Mouse (Mus musculus) adrenal gland, adult 2 months (tissue): ENCODE results near the gene Cox8a. TPM values are rescaled to one million over a fixed set of nuclear protein-coding genes. Genes with fewer than 3 reads are reported as not detected.

ENCODE experiments used
- polyA plus RNA-seq: library from polyadenylated mRNA; depleted of rRNA; stranded (reverse); fragments of >200 nt; gene quantifications from 2 replicates; pipeline ENCODE4 v1.2.3, GENCODE M21; 2012; rRNA removed
- total RNA-seq, 2 experiments: library from RNA; stranded (reverse); gene quantifications; 2 replicates each; pipeline ENCODE4 v1.2.3; 2021

Gene Cox8a
- total and polyA plus RNA-seq, 3 experiments: 1,087 to 2,774 (median 1,191) TPM

Other genes starting within 250 kb of the Cox8a start
- 100 to 1,000 TPM; 123 to 288 TPM for gene Ppp1r14b, start 242.6 kb downstream of the Cox8a start, total RNA-seq
- gene Ppp1r14b, start 242.6 kb downstream of the Cox8a start, polyA plus RNA-seq: 156 and 181 TPM in 2 replicates
- 10 to 100 TPM; 34.1 to 47.8 TPM for gene Plcb3, start 241.1 kb downstream of the Cox8a start, total RNA-seq
- gene Plcb3, start 241.1 kb downstream of the Cox8a start, polyA plus RNA-seq: 69.1 and 87.1 TPM in 2 replicates
- gene Fkbp2, start 237.1 kb downstream of the Cox8a start, total RNA-seq: 100 to 1,000 TPM; 110 to 119 TPM
- 31.3 and 35.4 TPM in 2 replicates for gene Fkbp2, start 237.1 kb downstream of the Cox8a start, polyA plus RNA-seq
- gene Vegfb, start 230.0 kb downstream of the Cox8a start, total RNA-seq: 100 to 1,000 TPM; 109 to 131 TPM
- gene Vegfb, start 230.0 kb downstream of the Cox8a start, polyA plus RNA-seq: 149 and 263 TPM in 2 replicates
- 10 to 100 TPM; 42.6 to 50.7 TPM for gene Dnajc4, start 225.0 kb downstream of the Cox8a start, total RNA-seq
- 43.0 and 47.5 TPM in 2 replicates for gene Dnajc4, start 225.0 kb downstream of the Cox8a start, polyA plus RNA-seq
- gene Nudt22, start 221.5 kb downstream of the Cox8a start, total RNA-seq: 10 to 100 TPM; 28.3 to 40.7 TPM
- gene Nudt22, start 221.5 kb downstream of the Cox8a start, polyA plus RNA-seq: 122 and 130 TPM in 2 replicates
- 10 to 100 TPM; 11.5 to 16.3 TPM for gene Trpt1, start 221.5 kb downstream of the Cox8a start, total RNA-seq
- gene Trpt1, start 221.5 kb downstream of the Cox8a start, polyA plus RNA-seq: 18.1 and 20.3 TPM in 2 replicates
- gene Fermt3, start 198.1 kb downstream of the Cox8a start, total RNA-seq: 1 to 10 TPM; 6.7 to 7.1 TPM
- gene Fermt3, start 198.1 kb downstream of the Cox8a start, polyA plus RNA-seq: 10.4 and 10.8 TPM in 2 replicates
- gene Stip1, start 177.6 kb downstream of the Cox8a start, total RNA-seq: 100 to 1,000 TPM; 175 to 323 TPM
- 22.8 and 43.0 TPM in 2 replicates for gene Stip1, start 177.6 kb downstream of the Cox8a start, polyA plus RNA-seq
- gene Macrod1, start 160.8 kb downstream of the Cox8a start, total RNA-seq: 10 to 100 TPM; 56.4 to 65.1 TPM
- gene Macrod1, start 160.8 kb downstream of the Cox8a start, polyA plus RNA-seq: 134 and 138 TPM in 2 replicates
- gene Flrt1, start 111.9 kb downstream of the Cox8a start, total RNA-seq: 1 to 10 TPM; 2.1 to 9.2 TPM
- 0.79 and 2.9 TPM in 2 replicates for gene Flrt1, start 111.9 kb downstream of the Cox8a start, polyA plus RNA-seq
- 100 to 1,000 TPM; 130 to 138 TPM for gene Otub1, start 11.3 kb downstream of the Cox8a start, total RNA-seq
- 139 and 141 TPM in 2 replicates for gene Otub1, start 11.3 kb downstream of the Cox8a start, polyA plus RNA-seq
- gene Naa40, start 23.6 kb upstream of the Cox8a start, total RNA-seq: 10 to 100 TPM; 18.5 to 19.9 TPM
- gene Naa40, start 23.6 kb upstream of the Cox8a start, polyA plus RNA-seq: 18.0 and 19.9 TPM in 2 replicates
- 1 to 10 TPM; 1.9 to 6.3 TPM for gene Rcor2, start 49.7 kb upstream of the Cox8a start, total RNA-seq
- gene Rcor2, start 49.7 kb upstream of the Cox8a start, polyA plus RNA-seq: 4.7 and 7.4 TPM in 2 replicates
- 10 to 100 TPM; 70.2 to 71.5 TPM for gene Mark2, start 124.2 kb upstream of the Cox8a start, total RNA-seq
- gene Mark2, start 124.2 kb upstream of the Cox8a start, polyA plus RNA-seq: 104 and 124 TPM in 2 replicates
- gene Spindoc, start 165.4 kb upstream of the Cox8a start, total RNA-seq: 10 to 100 TPM; 17.5 to 25.5 TPM
- gene Spindoc, start 165.4 kb upstream of the Cox8a start, polyA plus RNA-seq: 18.3 and 18.8 TPM in 2 replicates
- gene 2700081O15Rik, start 200.0 kb upstream of the Cox8a start, total RNA-seq: 10 to 100 TPM; 18.4 to 26.0 TPM
- 46.5 and 52.4 TPM in 2 replicates for gene 2700081O15Rik, start 200.0 kb upstream of the Cox8a start, polyA plus RNA-seq